Mouse (Mus musculus): ENCODE measurements at regions not wholly inside any gene's neighbourhood (a gene's known extent, or its start where the extent isn't known, plus 50 kb on each side); places are given as distances from the start of the nearest gene placed in this dataset.
"Not testable (repeated sequence)": the region's sequence is repeated elsewhere in the genome, so short reads cannot be mapped to it uniquely, and the experiment has no call there.

DNA sequence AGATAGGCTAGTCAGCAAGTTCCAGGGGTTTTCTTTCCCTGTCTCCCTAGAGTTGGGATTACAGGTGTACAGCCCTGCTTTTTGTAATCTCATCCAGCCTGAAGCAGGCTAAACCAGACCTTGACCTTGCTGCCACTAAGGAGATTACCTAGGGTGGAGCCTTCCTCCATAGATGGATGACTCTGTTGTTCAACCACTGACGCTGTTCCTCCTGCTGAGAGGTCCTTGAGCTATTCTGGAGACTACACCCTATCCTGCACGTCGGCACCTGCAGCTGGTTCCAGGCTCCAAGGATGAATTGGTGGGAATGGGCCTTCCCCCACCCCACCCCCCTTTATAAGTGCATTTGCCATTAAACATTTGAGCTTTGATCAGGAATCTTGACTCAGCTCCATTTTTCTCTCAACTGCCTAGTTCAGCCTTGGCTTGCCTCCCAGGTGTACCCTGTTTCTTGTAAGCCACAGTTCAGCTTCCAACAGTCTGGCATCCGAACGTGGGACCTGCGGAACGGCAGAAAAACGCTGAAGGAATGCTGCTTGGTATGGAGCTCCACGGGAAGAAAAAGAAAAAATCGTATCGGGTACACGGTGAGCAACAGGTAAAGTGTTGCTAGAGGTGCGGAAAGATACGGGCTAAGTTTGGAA lies 131.7 kb upstream of the Ube2e1 start:
- Histone ChIP-seq H3K9me3 (no peaks in the 10 kb centered on the region), H3K27ac (no peak overlapping the region), H3K27me3 (no peaks in the 10 kb centered on the region), H3K9ac (no peak overlapping the region), H3K4me1 (replicated peaks) (no peaks in the 10 kb centered on the region), H3K4me2 (no peak overlapping the region), H3K4me3 (no peak overlapping the region), H3K36me3 (no peaks in the 10 kb centered on the region)
- WGBS = 32% methylated on average over 14 of the region's 14 CpGs
- ATAC-seq (ENCODE audit: low FRiP score) = no peak

DNA sequence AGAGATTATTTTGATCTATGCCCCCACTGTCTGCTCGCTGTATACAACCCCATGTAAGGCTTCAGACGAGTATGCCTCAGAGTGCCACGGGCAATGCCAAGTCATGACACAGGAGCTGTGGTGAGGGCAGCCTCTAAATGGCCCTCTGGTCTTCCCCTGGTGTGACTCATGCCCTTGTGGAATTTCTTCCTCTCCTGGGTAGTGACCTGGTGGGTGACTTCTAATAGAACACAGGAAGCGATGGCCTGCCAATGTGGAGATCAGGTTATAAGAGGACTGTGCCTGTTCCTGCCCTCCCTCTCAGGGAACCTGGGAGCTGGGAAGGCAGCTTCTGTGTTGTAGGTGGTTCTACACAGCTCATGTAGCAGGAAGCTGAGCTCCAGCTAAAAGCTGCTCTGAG lies 130.7 kb upstream of the Ube2e1 start:
- Histone ChIP-seq H3K9ac (no peak overlapping the region), H3K27me3 (no peaks in the 10 kb centered on the region), H3K9me3 (no peaks in the 10 kb centered on the region), H3K4me3 (no peak overlapping the region), H3K4me1 (replicated peaks) (no peaks in the 10 kb centered on the region), H3K27ac (no peak overlapping the region), H3K36me3 (no peaks in the 10 kb centered on the region), H3K4me2 (no peak overlapping the region)
- ATAC-seq (ENCODE audit: low FRiP score) = no peak
- WGBS = 90% methylated on average over 4 of the region's 4 CpGs

DNA sequence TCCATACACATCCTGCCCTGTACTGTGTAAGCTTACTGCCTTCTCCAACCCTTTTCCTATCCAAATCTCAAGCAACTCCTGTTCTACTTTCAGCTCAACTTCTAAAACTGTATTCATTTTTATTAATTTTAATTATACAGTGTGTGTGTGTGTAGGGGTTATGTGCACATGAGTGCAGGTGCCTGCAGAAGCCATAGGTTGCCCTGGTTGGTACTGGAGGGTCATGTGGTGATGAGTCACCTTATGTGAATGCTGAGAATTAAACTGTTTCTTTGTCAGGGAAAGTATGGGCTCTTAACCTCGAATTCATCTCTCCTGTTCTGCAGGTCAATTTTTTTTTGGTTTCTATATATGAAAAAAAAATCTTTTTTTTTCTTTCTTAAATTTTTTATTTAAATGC lies 117.0 kb upstream of the Ube2e1 start:
- 68% methylated on average over 1 of the region's 1 CpGs for WGBS
- no peak for ATAC-seq (ENCODE audit: low FRiP score)
- no peak overlapping the region for H3K27ac ChIP-seq

DNA sequence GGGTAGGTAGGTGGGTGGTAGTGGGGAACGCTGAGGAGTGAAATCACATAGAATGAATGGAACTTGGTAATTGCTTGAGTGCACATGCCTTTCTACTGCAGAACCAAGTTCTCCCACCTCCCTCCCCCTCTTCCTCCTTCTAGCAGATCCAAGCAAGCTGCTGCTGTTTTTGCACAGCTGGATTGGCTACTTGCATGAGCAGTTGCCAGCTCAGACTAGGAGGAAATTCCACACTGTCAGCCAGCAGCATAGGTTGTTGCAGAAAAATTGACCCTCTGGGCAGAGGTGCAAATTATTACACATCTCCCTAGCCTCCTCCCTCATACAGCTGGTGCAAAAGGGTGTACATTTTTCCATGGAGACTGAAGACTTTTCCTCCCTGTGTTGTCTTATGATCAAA lies 112.8 kb upstream of the Ube2e1 start:
- no peak overlapping the region for H3K27ac ChIP-seq
- no peaks in the 10 kb centered on the region for H3K4me1 ChIP-seq (replicated peaks)
- no peaks in the 10 kb centered on the region for H3K27me3 ChIP-seq
- no peaks in the 10 kb centered on the region for H3K36me3 ChIP-seq
- WGBS = 74% methylated on average over 1 of the region's 1 CpGs
- no peaks in the 10 kb centered on the region for H3K9me3 ChIP-seq
- H3K4me2 ChIP-seq = no peak overlapping the region
- no peak for ATAC-seq (ENCODE audit: low FRiP score)
- no peak overlapping the region for H3K4me3 ChIP-seq
- no peak overlapping the region for H3K9ac ChIP-seq

More for the DNA sequence above, 117.0 kb upstream of the Ube2e1 start:
- Histone ChIP-seq H3K9ac (no peak overlapping the region), H3K4me3 (no peak overlapping the region), H3K4me2 (no peak overlapping the region), H3K27me3 (no peaks in the 10 kb centered on the region), H3K9me3 (no peaks in the 10 kb centered on the region), H3K36me3 (no peaks in the 10 kb centered on the region), H3K4me1 (replicated peaks) (no peaks in the 10 kb centered on the region)

DNA sequence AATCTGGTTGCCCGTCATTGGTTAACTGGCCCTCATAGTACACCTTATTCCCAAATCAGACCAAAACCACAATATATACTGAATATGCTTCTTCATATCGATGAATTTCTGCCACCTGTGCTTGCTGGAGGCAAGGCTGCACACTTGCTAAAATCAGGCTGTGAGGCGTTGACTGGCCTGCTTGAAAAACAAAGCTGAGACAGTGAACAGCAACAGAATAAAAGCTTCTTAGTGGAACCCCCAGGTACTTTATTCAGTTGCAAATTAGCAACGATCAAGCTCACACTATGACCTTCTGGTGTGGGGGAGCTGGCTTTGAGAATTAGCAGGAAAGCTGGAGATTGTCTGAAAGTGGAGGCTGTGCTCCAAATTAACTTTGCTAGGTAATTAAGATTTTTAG lies 97.3 kb upstream of the Ube2e1 start:
- H3K4me2 ChIP-seq; ATAC-seq (ENCODE audit: low FRiP score); H3K4me3 ChIP-seq; H3K9me3 ChIP-seq; H3K4me1 ChIP-seq (replicated peaks); H3K36me3 ChIP-seq; H3K27me3 ChIP-seq; H3K27ac ChIP-seq; H3K9ac ChIP-seq: not testable (repeated sequence)
- WGBS = 24% methylated on average over 4 of the region's 4 CpGs

DNA sequence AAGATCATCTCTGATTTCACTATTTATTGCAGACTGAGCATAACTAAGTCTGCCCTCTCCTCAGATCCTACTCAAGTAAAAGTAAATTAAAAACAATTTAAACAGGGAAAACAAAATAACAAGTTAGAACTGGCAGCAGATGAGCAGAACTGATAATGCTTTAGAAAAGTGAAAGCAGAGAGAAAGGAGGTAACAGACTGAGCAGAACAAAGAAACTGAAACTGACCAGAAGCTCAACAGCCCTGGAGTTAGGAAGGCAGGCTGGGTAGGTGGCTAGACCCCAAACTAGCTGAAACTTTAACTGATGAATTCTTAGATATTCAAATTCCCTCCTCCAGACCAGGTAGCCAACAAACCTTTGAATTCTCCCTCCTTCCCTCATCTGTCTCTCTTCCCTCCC lies 94.2 kb upstream of the Ube2e1 start:
- no peak overlapping the region for H3K4me2 ChIP-seq
- no peaks in the 10 kb centered on the region for H3K36me3 ChIP-seq
- H3K4me3 ChIP-seq = no peak overlapping the region
- H3K9ac ChIP-seq = no peak overlapping the region
- no peak overlapping the region for H3K27ac ChIP-seq
- no peak for ATAC-seq (ENCODE audit: low FRiP score)
- H3K9me3 ChIP-seq = no peaks in the 10 kb centered on the region; the same call in 1 of the 2 replicates
- H3K27me3 ChIP-seq = no peaks in the 10 kb centered on the region
- H3K4me1 ChIP-seq (replicated peaks) = no peaks in the 10 kb centered on the region

DNA sequence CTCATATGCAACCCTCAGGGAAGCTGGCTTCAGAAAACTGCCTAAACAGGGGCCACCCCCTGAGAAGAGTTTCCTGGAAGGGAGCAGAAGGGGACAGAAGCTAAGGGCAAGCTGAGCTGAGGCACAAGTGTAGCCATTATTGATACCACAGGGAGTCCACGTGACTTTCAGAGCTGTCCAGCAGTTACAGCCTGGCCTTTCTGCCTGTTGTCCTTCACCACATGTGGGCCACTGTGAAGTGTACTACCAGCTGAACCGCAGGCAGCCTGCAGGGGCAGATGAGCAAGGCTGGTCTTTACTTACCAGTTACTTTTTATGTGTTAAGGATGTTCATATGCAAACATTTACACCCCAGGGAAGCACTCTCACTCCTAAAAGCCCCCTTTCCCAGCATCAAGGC lies 85.2 kb upstream of the Ube2e1 start:
- no peak for ATAC-seq (ENCODE audit: low FRiP score)
- Histone ChIP-seq H3K27ac (no peak overlapping the region), H3K36me3 (no peaks in the 10 kb centered on the region), H3K9ac (no peak overlapping the region), H3K9me3 (no peaks in the 10 kb centered on the region), H3K4me2 (no peak overlapping the region), H3K27me3 (no peaks in the 10 kb centered on the region), H3K4me1 (replicated peaks) (no peaks in the 10 kb centered on the region), H3K4me3 (no peak overlapping the region)
- 2% methylated on average over 2 of the region's 2 CpGs for WGBS

DNA sequence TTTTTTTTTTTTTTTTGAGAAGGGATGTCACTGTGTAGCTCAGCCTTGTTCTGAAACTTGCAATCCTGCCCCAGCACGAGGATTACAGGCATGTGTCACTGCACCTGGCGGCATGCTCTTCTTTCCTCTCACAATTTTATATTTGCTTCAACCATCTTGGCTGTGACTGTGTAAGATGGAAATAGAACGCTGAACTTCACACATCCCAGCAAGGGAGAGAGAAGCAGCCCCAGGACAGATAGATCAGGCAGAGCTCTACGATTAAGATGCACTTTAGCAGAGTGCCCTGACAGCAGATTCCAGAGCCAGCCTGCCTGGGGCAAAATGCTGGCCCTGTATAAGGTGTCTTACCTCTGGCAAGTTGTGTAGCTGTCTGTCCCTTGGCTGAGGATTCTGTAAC lies 84.7 kb upstream of the Ube2e1 start:
- Histone ChIP-seq H3K4me1 (replicated peaks) (no peaks in the 10 kb centered on the region), H3K9me3 (no peaks in the 10 kb centered on the region), H3K27me3 (no peaks in the 10 kb centered on the region), H3K4me3 (no peak overlapping the region), H3K36me3 (no peaks in the 10 kb centered on the region), H3K27ac (no peak overlapping the region), H3K4me2 (no peak overlapping the region), H3K9ac (no peak overlapping the region)
- no peak for ATAC-seq (ENCODE audit: low FRiP score)
- WGBS = 71% methylated on average over 4 of the region's 4 CpGs

DNA sequence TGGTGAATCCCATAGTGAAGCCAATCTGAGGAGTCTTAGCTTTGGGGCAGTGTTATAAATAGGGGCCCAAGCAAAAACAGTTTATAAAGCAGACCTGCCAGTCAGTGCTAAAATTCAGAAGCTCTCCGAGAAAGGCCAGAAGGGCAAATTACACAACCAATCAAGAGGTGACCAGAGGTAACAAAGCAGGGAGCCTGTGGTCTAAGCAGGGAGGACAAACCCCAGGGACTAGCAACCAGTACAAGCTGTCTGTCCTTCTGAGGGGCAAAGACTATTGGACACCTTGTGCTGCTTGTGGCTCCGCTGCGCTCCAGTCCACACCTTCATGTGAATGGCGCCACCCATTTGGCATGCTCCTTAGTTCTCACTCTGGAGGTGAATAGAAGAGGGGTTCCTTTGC lies 67.3 kb upstream of the Ube2e1 start:
- Histone ChIP-seq H3K9ac (no peak overlapping the region), H3K4me3 (no peak overlapping the region), H3K27me3 (no peaks in the 10 kb centered on the region), H3K4me2 (no peak overlapping the region), H3K4me1 (replicated peaks) (no peaks in the 10 kb centered on the region), H3K36me3 (no peaks in the 10 kb centered on the region), H3K27ac (no peak overlapping the region), H3K9me3 (no peaks in the 10 kb centered on the region)
- WGBS = 92% methylated on average over 4 of the region's 4 CpGs
- no peak for ATAC-seq (ENCODE audit: low FRiP score)

DNA sequence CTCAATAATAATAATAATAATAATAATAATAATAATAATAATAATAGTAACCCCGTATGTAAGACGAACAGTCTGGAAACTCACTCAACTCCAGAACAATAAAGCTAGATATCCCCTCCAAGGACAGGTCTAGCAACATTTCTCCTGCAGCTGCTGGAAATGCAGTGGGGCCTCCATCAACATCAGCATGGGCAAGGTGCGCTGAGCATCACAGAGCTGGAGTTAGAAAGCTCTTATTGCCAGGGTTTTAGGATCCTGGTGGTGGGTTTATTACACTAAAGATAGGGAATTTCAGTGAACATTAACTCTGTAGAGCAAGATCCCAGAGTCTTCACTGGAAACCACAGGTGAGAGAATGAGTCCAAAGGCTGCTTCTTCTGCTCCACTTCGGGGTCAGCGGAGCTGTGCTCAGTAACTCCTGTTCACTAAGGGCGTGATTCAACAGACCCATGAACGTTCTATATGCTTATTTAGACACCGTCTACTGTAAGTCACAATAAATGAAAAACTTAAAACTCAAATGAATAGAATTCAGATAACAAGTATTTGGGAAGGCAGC lies 64.6 kb upstream of the Ube2e1 start:
- H3K4me3 ChIP-seq = no peak overlapping the region
- 94% methylated on average over 8 of the region's 8 CpGs for WGBS
- no peaks in the 10 kb centered on the region for H3K9me3 ChIP-seq
- H3K4me2 ChIP-seq = no peak overlapping the region
- no peaks in the 10 kb centered on the region for H3K4me1 ChIP-seq (replicated peaks)
- no peak overlapping the region for H3K9ac ChIP-seq
- no peaks in the 10 kb centered on the region for H3K27me3 ChIP-seq
- H3K27ac ChIP-seq = no peak overlapping the region
- ATAC-seq (ENCODE audit: low FRiP score) = no peak
- H3K36me3 ChIP-seq = no peaks in the 10 kb centered on the region

DNA sequence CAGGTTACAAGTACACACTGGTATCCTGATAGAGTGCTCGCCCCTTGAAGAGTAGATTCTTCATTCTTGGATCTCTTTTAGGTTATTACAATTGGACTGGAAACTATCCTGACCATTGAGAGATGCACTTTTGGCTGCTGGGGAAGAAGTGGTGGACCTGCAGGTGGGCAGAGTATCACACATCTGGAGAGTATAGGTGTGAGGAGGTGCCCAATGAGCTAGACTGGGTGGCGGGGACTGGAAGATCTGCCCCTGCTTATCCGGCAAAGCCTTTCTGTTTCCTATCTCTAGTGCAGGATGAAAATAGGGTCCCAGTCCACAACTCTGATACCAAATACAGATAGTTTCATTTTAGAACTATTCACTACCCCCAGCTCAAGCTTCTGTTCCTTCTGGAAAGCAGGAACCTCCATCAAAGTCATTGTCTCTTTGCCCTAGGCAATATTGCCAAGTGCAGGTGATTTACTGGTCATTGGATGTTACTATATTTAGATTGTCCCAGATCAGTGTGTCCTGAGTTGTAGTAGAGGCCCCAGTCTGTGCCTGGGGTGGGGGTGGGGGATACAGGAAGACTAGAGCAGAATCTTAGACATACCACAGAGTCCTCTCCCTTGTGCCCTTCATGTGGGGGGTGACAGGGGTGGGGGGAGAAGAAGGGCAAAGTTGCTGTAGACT lies 62.5 kb upstream of the Ube2e1 start:
- Histone ChIP-seq H3K27ac (no peak overlapping the region), H3K4me2 (no peak overlapping the region), H3K4me3 (no peak overlapping the region), H3K36me3 (no peaks in the 10 kb centered on the region), H3K9me3 (no peaks in the 10 kb centered on the region), H3K27me3 (no peaks in the 10 kb centered on the region), H3K4me1 (replicated peaks) (no peaks in the 10 kb centered on the region), H3K9ac (no peak overlapping the region)
- no peak for ATAC-seq (ENCODE audit: low FRiP score)
- 90% methylated on average over 3 of the region's 3 CpGs for WGBS

DNA sequence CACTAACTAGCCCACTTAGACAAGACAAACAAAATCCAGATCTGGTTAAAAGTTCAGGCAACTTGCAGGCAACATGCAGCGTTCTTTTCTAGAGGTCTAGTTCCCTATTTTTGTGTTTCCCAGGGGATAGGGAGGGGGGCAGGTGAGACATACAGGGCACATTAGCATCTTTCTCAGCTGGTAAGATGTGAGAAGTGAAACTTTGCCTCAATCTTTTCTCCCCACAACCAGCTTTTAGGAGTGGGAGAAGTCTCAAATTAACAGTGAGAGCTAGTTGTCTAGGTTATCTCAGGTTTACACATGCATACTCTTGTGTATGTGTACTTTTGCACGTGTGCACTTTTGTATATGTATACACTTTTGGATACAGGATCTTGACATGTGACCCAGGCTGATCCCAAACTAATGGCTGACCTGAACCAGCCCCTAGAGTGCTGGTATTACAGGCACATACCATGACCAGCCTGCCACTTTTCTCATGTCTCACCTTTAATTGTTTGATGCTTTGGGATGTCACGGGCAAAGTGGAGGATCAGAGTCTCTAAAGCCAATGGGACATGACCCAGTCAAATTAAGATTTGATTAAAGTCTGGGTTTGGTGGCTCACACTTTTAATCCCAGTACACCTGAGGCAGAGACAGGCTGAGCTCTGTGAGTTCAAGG lies 60.3 kb upstream of the Ube2e1 start:
- Histone ChIP-seq H3K4me1 (replicated peaks) (no peaks in the 10 kb centered on the region), H3K4me2 (no peak overlapping the region), H3K9me3 (no peaks in the 10 kb centered on the region), H3K27me3 (no peaks in the 10 kb centered on the region), H3K36me3 (no peaks in the 10 kb centered on the region), H3K9ac (no peak overlapping the region), H3K4me3 (no peak overlapping the region), H3K27ac (no peak overlapping the region)
- no peak for ATAC-seq (ENCODE audit: low FRiP score)
- WGBS = 91% methylated on average over 3 of the region's 3 CpGs

DNA sequence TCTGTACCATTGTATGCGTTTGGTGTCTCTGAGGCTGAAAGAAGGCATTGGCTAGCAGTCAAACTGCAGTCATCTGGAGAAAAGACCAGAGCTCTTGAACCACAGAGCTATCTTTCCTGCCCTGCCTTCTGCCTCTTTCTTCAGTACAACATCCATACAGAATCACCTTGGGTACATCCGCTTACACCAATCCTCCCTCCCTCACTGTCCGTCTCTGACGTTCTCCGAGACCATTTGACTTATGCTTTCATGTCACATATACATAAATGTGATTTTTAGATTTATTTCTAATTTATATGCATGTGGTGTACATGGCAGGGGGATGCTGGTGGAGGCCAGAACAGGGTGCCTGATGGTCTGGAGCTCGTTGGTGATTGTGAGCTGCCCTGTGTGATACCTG lies 57.7 kb upstream of the Ube2e1 start:
- H3K4me3 ChIP-seq = no peak overlapping the region
- no peaks in the 10 kb centered on the region for H3K36me3 ChIP-seq
- H3K27ac ChIP-seq = no peak overlapping the region
- H3K9me3 ChIP-seq = no peaks in the 10 kb centered on the region
- no peak overlapping the region for H3K4me2 ChIP-seq
- ATAC-seq (ENCODE audit: low FRiP score) = no peak
- no peak overlapping the region for H3K9ac ChIP-seq
- H3K4me1 ChIP-seq (replicated peaks) = no peaks in the 10 kb centered on the region
- WGBS = 94% methylated on average over 6 of the region's 6 CpGs
- H3K27me3 ChIP-seq = no peaks in the 10 kb centered on the region
